Mouse (Mus musculus): ENCODE measurements at regions not wholly inside any gene's neighbourhood (a gene's known extent, or its start where the extent isn't known, plus 50 kb on each side); places are given as distances from the start of the nearest gene placed in this dataset.

DNA sequence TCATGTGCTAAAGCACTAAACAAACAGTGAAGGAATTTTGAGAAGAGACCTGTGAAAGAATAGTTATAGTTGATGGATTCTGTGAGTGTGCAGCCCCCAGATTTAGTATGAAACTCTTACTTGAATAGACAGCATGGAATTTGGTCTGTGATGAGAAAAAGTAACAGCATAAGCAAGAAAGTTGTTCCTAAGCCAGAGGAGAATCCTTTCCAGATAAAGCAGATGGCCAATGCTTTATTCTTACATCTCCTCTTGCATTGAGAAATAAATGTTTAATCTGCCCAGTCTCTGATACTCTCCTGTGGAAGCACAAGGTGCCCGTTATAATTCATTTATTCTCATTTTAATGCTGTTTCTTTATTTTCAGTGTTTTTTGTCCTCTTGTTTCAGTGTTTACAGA lies 263.5 kb downstream of the Tecrl start:
- no peaks in the 10 kb centered on the region for H3K27me3 ChIP-seq (ENCODE audit: insufficient read depth, low read length)
- no peaks in the 10 kb centered on the region for H3K4me1 ChIP-seq (replicated peaks; ENCODE audit: low read depth, low read length)
- H3K4me3 ChIP-seq (replicated peaks; ENCODE audit: low read length): no peak overlapping the region
- H3K36me3 ChIP-seq (ENCODE audit: insufficient read depth, low read length): no peaks in the 10 kb centered on the region
- no peaks in the 10 kb centered on the region for H3K9me3 ChIP-seq (ENCODE audit: low read length)
- no peak for TF ChIP-seq POU5F1 (IDR thresholded peaks at IDR 0.05; ENCODE audit: borderline replicate concordance, low read length)
- TF ChIP-seq CTCF (conservative IDR thresholded peaks at IDR 0.05; ENCODE audit: low read length): no peak
- no peak for TF ChIP-seq NANOG (IDR thresholded peaks at IDR 0.05; ENCODE audit: borderline replicate concordance, low read length)

DNA sequence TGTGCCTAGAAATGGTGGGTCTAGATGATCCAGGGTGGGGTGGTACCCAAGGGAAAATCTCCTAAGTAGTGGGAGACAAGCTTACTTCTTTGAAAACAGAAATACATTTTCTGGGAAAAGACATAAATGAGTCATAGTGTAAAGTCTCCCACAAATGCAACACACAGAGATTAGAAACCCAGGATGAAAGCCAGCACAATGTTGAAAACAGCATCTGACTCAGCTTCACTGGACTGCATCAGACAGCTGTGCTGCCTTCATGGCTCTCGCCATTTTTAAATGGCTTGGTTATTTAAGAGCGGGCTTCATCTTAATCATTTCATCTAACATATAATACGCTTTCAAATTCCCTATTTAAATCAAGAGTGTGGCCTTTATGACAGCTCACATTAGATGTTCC lies 300.2 kb downstream of the Tecrl start:
- no peak for TF ChIP-seq CTCF (conservative IDR thresholded peaks at IDR 0.05; ENCODE audit: low read length)
- no peak for TF ChIP-seq POU5F1 (IDR thresholded peaks at IDR 0.05; ENCODE audit: borderline replicate concordance, low read length)
- TF ChIP-seq NANOG (IDR thresholded peaks at IDR 0.05; ENCODE audit: borderline replicate concordance, low read length): no peak
- no peaks in the 10 kb centered on the region for H3K4me1 ChIP-seq (replicated peaks; ENCODE audit: low read depth, low read length)

DNA sequence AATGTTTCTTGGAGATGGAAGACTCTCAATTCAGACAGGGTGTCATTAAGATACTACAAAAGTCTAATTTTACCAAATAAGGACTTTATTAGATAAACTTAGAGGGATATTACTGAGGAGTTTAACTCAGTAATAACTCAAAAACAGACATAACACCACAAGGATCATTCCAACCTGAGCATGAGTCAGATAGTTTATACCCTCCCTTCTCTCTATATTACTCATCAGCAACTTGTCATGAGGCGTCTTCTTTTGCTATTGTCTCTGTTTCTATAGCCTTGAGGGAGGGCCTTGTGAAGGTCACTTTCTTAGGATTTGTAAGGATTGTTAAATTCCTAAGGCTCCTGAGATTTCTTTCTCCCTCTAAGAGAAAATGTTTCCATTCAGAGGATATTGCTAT lies 307.8 kb downstream of the Tecrl start:
- no peak overlapping the region for H3K4me3 ChIP-seq (replicated peaks; ENCODE audit: low read length)
- no peaks in the 10 kb centered on the region for H3K9me3 ChIP-seq (ENCODE audit: low read length)
- H3K4me1 ChIP-seq (replicated peaks; ENCODE audit: low read depth, low read length): no peaks in the 10 kb centered on the region
- no peaks in the 10 kb centered on the region for H3K27me3 ChIP-seq (ENCODE audit: insufficient read depth, low read length)
- H3K36me3 ChIP-seq (ENCODE audit: insufficient read depth, low read length): no peaks in the 10 kb centered on the region
- no peak for TF ChIP-seq POU5F1 (IDR thresholded peaks at IDR 0.05; ENCODE audit: borderline replicate concordance, low read length)
- TF ChIP-seq NANOG (IDR thresholded peaks at IDR 0.05; ENCODE audit: borderline replicate concordance, low read length): no peak
- TF ChIP-seq CTCF (conservative IDR thresholded peaks at IDR 0.05; ENCODE audit: low read length): no peak

More for the DNA sequence above, 300.2 kb downstream of the Tecrl start:
- Histone ChIP-seq H3K36me3 (ENCODE audit: insufficient read depth, low read length) (no peaks in the 10 kb centered on the region), H3K4me3 (replicated peaks; ENCODE audit: low read length) (no peak overlapping the region), H3K27me3 (ENCODE audit: insufficient read depth, low read length) (no peaks in the 10 kb centered on the region), H3K9me3 (ENCODE audit: low read length) (no peaks in the 10 kb centered on the region)

DNA sequence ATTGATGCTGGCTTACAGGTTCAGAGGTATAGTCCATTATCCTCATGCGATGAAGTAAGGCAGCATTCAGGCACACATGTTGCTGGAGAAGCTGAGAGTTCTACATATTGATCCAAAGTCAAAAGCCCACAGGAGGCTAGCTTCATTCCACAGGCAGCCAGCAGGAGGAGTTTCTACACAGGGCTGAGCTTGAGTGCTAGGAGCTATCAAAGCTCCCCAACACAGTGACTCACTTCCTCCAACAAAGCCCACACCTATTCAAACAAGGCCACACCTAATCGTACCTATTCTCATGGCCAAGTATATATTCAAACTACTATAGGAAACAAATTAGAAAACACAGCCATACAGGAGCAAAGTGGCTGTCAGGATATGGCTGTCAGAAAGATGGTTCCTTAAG lies 325.3 kb downstream of the Tecrl start:
- H3K36me3 ChIP-seq (ENCODE audit: insufficient read depth, low read length): no peaks in the 10 kb centered on the region
- no peak for TF ChIP-seq POU5F1 (IDR thresholded peaks at IDR 0.05; ENCODE audit: borderline replicate concordance, low read length)
- no peak for TF ChIP-seq CTCF (conservative IDR thresholded peaks at IDR 0.05; ENCODE audit: low read length)
- TF ChIP-seq NANOG (IDR thresholded peaks at IDR 0.05; ENCODE audit: borderline replicate concordance, low read length): no peak
- H3K4me3 ChIP-seq (replicated peaks; ENCODE audit: low read length): no peak overlapping the region
- no peaks in the 10 kb centered on the region for H3K4me1 ChIP-seq (replicated peaks; ENCODE audit: low read depth, low read length)
- H3K9me3 ChIP-seq (ENCODE audit: low read length): no peaks in the 10 kb centered on the region
- no peaks in the 10 kb centered on the region for H3K27me3 ChIP-seq (ENCODE audit: insufficient read depth, low read length)

DNA sequence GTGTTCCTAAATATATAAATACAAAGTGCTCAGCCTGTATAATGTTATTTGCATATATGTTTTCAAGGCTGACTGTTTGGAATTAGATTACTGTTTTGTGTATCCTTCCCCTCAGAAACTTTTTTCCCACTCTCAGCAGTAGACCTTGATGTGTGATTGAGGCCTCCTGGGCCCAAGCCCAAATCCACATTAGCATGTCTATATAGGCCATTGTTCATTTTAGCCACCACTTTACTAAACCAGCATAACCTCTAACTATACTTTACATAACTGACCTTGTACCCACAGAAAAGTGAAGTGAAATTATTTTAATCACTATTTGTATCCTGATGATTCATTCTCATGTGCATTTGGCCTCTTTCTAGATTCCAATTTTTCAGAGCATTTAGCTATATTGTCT lies 349.0 kb downstream of the Tecrl start:
- Histone ChIP-seq H3K9me3 (ENCODE audit: low read length) (no peaks in the 10 kb centered on the region), H3K27me3 (ENCODE audit: insufficient read depth, low read length) (no peaks in the 10 kb centered on the region), H3K4me1 (replicated peaks; ENCODE audit: low read depth, low read length) (no peaks in the 10 kb centered on the region), H3K4me3 (replicated peaks; ENCODE audit: low read length) (no peak overlapping the region), H3K36me3 (ENCODE audit: insufficient read depth, low read length) (no peaks in the 10 kb centered on the region)
- no peak for TF ChIP-seq POU5F1 (IDR thresholded peaks at IDR 0.05; ENCODE audit: borderline replicate concordance, low read length)
- peak; percentile 30; the same call in 1 of the 2 replicates for TF ChIP-seq NANOG (IDR thresholded peaks at IDR 0.05; ENCODE audit: borderline replicate concordance, low read length)

DNA sequence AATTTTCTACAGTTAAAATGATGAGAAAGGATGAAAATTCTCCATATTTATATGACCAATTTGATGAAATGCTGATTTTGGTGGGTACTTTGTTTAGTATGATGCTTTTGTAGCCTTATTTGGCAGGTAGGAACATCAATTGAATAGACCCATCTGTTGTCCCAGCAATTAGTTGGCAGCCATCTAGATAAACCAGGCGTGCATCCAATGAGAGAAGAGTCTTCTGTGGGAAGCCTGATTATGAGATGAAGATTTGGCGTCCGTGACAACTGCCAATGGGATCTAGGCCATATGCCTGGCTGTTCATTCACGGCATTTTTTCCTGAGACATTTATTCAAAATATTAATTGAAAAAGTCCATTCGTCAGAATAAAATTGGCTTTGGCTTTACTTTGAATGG lies 365.9 kb downstream of the Tecrl start:
- no peak for TF ChIP-seq CTCF (conservative IDR thresholded peaks at IDR 0.05; ENCODE audit: low read length)
- no peak for TF ChIP-seq POU5F1 (IDR thresholded peaks at IDR 0.05; ENCODE audit: borderline replicate concordance, low read length)
- TF ChIP-seq NANOG (IDR thresholded peaks at IDR 0.05; ENCODE audit: borderline replicate concordance, low read length): no peak
- Histone ChIP-seq H3K4me1 (replicated peaks; ENCODE audit: low read depth, low read length) (no peaks in the 10 kb centered on the region), H3K4me3 (replicated peaks; ENCODE audit: low read length) (no peak overlapping the region)

DNA sequence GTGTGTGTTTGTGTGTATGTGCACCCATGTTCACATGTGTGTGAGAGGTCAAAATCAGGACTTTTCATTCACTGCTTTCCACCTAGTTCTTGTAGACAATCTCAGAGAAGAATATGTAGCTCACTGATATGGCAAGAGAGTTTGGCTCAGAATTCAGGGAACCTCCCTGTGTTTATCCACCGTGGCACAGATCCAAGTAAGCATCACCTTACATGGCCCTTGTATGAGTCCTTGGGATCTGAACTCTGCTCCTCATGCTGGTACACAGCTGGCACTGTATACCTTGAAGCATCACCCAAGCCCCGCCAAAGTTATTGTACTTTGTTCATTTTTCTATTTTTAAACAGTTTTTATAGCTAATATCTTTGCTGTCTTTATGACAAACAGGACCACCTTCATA lies 385.7 kb downstream of the Tecrl start:
- Histone ChIP-seq H3K4me1 (replicated peaks; ENCODE audit: low read depth, low read length) (no peaks in the 10 kb centered on the region), H3K36me3 (ENCODE audit: insufficient read depth, low read length) (no peaks in the 10 kb centered on the region), H3K27me3 (ENCODE audit: insufficient read depth, low read length) (no peaks in the 10 kb centered on the region), H3K4me3 (replicated peaks; ENCODE audit: low read length) (no peak overlapping the region), H3K9me3 (ENCODE audit: low read length) (no peaks in the 10 kb centered on the region)
- TF ChIP-seq POU5F1 (IDR thresholded peaks at IDR 0.05; ENCODE audit: borderline replicate concordance, low read length) (no peak), NANOG (IDR thresholded peaks at IDR 0.05; ENCODE audit: borderline replicate concordance, low read length) (no peak), CTCF (conservative IDR thresholded peaks at IDR 0.05; ENCODE audit: low read length) (no peak)

More for the DNA sequence above, 365.9 kb downstream of the Tecrl start:
- Histone ChIP-seq H3K9me3 (ENCODE audit: low read length) (no peaks in the 10 kb centered on the region), H3K36me3 (ENCODE audit: insufficient read depth, low read length) (no peaks in the 10 kb centered on the region), H3K27me3 (ENCODE audit: insufficient read depth, low read length) (no peaks in the 10 kb centered on the region)

DNA sequence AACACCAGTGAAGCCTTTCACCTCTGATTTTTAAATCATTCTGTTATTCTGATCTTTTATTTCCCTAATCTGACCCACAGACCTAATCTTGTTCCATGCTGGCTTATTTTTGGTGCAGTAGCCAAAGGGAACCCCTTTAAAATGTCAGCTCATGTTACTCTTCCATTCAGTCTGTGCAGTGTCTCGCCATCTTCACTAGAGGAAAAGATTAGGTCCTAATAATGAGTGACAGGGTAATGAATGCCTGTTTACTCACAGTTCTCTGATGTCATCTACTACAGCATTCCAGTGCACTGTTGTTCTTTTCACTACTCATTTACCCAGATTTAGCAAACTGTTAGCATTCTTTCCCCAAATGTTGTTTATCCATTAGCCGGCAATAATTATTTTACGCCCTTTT lies 388.2 kb downstream of the Tecrl start:
- H3K4me3 ChIP-seq (replicated peaks; ENCODE audit: low read length): no peak overlapping the region
- TF ChIP-seq POU5F1 (IDR thresholded peaks at IDR 0.05; ENCODE audit: borderline replicate concordance, low read length): no peak
- no peak for TF ChIP-seq NANOG (IDR thresholded peaks at IDR 0.05; ENCODE audit: borderline replicate concordance, low read length)
- no peak for TF ChIP-seq CTCF (conservative IDR thresholded peaks at IDR 0.05; ENCODE audit: low read length)
- H3K9me3 ChIP-seq (ENCODE audit: low read length): no peaks in the 10 kb centered on the region
- no peaks in the 10 kb centered on the region for H3K4me1 ChIP-seq (replicated peaks; ENCODE audit: low read depth, low read length)
- H3K36me3 ChIP-seq (ENCODE audit: insufficient read depth, low read length): no peaks in the 10 kb centered on the region
- H3K27me3 ChIP-seq (ENCODE audit: insufficient read depth, low read length): no peaks in the 10 kb centered on the region

DNA sequence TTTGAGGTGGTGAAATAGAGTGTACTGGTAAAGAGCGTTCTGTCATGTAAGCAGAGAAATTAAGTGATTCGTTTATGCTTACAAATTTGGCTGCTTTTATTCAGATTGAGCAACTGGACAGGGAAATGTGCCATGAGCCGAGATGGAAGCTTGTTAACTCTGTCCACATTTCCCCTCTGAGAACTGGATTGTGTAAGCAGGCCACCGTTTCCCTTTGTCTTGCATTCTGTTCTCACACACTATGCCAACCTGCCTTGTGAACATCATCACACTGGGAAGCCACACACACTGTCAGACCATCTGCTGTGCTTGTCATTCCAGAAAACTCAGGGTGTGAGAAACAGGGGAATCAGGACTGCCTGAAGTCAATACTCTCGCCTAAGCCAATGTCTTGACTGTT lies 388.8 kb downstream of the Tecrl start:
- Histone ChIP-seq H3K27me3 (ENCODE audit: insufficient read depth, low read length) (no peaks in the 10 kb centered on the region), H3K4me3 (replicated peaks; ENCODE audit: low read length) (no peak overlapping the region), H3K9me3 (ENCODE audit: low read length) (no peaks in the 10 kb centered on the region), H3K36me3 (ENCODE audit: insufficient read depth, low read length) (no peaks in the 10 kb centered on the region), H3K4me1 (replicated peaks; ENCODE audit: low read depth, low read length) (no peaks in the 10 kb centered on the region)
- TF ChIP-seq CTCF (conservative IDR thresholded peaks at IDR 0.05; ENCODE audit: low read length) (no peak), POU5F1 (IDR thresholded peaks at IDR 0.05; ENCODE audit: borderline replicate concordance, low read length) (no peak), NANOG (IDR thresholded peaks at IDR 0.05; ENCODE audit: borderline replicate concordance, low read length) (no peak)
